Mouse (Mus musculus) c-Kit-positive CD71-positive TER-119-positive erythroid progenitor cells, embryonic 14.5 days (primary cell): ENCODE measurements around the gene Olfr643.
"Not testable (repeated sequence)": the region's sequence is repeated elsewhere in the genome, so short reads cannot be mapped to it uniquely, and the experiment has no call there.

Source experiments
- DNase-seq: peaks from one replicate; pipeline ENCODE4 v3.0.0-alpha.2; 2013; ENCODE audit warnings: low spot score

Olfr643 gene

DNA sequence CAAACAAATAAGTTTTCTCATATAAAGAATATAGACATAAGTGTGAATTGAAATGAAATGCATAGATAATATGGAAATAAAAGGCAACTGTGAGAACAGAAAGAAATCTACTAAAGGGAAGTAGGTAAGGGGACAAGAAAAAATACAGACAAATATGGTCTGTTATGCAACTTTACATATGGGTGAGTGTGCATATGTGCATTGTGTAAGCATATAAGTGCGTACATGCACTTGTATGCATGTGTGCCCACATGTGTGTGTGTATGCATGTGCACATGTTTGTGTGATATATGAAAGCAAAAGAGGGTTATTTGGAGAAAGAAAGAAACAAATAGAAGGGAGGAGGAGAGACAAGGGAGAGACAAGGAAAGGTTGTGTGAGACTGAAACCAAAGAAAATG lies 118.3 kb downstream of the Olfr643 start:
- DNase-seq = no peak

DNA sequence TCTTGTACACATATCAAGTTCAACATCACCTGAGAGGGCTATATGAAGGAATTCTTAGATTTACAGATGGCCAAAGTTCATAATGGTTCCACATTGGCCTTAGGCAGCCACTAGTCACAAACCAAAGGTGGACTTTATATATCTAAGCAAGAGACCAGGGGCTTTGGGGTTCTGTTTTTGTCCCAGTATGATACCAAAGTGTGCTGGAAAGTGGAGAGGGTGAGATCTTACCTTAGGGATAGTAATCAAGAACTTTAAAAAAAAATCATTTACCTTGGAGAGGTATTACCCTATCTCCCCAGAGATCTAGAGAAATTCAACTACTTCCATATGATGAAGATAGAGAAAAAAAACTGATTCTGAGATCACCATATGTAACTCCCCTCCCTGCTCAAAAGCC lies 120.0 kb downstream of the Olfr643 start, which contains the start of gene Olfr639:
Gene Olfr639 (minus strand): TSS at position 101 of the 400 bp plus-strand sequence.
- DNase-seq = no peak

DNA sequence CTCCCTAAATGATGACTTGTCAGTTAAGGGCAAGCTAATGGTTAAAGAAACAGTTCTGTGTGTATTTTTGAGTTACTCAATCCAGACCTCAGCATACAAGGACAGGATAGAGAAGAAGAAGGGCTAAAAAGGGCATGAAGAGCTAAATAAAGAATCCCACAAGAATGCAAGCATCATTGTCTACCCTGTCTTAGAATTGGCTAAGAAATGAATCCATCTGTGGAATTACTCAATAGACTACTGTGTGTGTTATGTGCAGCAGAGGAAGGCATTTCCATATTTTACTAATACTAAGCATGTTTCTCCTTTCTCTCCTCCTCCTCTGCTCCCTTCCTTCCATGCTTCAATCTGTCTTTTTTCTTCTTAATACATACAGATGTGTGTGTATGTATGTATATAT lies 138.1 kb downstream of the Olfr643 start:
- no peak for DNase-seq

DNA sequence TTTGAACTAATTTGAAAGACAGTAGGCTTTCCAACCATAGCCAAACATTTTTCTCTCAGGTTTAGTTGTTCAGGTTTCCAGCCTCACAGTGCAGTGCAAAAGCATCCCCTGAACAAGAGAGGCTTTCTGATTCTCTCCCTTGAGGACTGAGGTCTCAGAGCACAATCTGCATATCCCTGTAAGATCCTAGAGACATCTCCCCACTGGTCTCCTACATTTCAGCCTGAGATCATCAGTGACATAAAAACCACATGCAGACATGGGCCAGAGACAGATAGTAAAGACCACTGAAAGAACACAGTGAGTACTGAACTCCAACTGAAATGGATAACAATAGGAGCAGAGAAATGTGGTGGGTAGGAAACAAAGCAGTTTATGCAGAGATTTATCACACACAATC lies 138.8 kb downstream of the Olfr643 start, which contains the start of gene Olfr638:
Gene Olfr638 (plus strand): TSS at position 301 of the 400 bp plus-strand sequence.
- no peak for DNase-seq

DNA sequence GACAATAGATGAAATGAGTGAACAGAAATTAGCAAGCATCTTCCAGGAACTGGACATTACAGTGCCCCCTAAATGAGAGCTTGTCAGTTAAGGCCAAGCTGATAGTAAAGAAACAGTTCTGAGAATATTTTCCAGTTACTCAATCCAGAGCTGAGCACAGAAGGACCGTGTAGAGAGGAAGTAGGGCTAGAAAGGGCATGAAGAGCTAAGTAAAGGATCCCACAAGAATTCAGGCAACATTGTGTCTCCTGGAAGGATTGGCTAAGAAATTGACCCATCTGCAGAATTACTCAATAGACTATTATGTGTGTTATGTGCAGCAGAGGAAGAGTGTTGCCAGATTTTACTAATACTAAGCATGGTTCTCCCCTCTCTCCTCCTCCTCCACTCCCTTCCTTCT lies 165.4 kb downstream of the Olfr643 start:
- no peak for DNase-seq

DNA sequence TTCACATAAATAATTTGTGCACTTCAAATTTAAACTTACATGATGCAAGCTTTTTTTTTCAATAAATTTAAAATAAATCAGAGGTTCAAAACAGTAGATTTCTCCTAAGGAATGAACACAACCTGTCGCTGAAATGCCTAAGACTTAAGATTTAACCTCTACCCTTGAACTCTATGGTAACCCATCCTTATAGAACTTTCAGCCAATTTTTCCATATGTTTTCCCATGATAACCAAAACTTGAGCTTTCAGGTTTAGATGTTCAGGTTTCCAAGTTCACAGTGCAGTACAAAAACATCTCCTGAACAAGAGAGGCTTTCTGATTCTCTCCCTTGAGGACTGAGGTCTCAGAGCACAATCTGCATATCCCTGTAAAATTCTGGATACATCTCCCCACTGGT lies 166.4 kb downstream of the Olfr643 start, which contains the start of gene Olfr635:
Gene Olfr635 (plus strand): TSS at position 301 of the 400 bp plus-strand sequence.
- DNase-seq = no peak

DNA sequence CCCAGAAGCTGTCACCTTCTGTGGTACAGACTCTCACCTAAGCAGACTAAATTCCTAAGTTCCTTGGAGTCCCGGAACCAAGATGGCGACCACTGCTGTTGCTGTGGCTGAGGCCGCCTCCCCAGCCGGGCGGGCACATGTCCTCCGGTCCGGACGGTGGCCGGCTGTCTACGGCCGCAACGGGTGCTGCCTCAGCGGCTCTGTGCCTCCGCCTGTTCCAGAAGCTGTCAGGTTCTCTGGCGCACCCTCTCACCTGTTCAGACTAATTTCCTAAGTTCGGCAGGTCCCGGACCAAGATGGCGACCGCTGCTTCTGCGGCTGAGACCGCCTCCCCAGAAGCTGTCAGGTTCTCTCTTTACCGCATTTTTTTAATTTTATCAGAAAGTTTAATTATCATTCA lies 170.3 kb downstream of the Olfr643 start:
- not testable (repeated sequence) for DNase-seq
